Mouse (Mus musculus): ENCODE data around the gene Spock1.
"Not testable (repeated sequence)": the region's sequence is repeated elsewhere in the genome, so short reads cannot be mapped to it uniquely, and the experiment has no call there.

Spock1 gene

DNA sequence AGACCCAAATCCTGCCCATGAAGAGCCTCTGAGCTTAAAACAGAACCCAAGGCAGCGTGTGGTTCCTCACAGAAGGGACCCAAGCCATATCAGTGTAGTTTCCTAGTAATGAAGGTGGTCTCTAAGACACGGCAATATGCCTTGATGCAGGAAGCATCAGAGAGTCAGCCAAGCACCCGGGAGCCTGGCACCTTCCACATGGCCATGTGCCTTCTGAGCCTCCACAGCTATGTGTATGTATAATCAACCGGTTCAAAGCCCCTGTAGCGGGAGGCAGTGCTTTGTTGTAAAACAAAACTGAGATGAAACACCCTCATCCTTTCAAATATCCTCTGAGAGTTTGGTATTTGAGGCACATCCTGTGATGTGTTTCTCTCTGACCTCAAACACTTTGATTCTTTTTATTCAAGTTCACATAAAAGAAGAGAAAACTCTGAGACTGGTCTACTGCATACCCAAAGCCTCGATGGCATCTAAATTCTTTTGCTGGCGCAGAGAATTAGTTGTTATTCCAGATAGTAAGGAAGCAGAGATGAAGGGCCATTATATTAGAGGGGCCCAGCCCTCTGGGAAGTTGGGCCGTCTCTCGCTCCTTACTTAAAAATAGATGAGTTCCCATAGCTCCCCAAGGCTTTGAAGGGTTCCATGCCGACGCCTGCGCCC, 325.7 kb downstream of the Spock1 start:
- DNase-seq: no peak

DNA sequence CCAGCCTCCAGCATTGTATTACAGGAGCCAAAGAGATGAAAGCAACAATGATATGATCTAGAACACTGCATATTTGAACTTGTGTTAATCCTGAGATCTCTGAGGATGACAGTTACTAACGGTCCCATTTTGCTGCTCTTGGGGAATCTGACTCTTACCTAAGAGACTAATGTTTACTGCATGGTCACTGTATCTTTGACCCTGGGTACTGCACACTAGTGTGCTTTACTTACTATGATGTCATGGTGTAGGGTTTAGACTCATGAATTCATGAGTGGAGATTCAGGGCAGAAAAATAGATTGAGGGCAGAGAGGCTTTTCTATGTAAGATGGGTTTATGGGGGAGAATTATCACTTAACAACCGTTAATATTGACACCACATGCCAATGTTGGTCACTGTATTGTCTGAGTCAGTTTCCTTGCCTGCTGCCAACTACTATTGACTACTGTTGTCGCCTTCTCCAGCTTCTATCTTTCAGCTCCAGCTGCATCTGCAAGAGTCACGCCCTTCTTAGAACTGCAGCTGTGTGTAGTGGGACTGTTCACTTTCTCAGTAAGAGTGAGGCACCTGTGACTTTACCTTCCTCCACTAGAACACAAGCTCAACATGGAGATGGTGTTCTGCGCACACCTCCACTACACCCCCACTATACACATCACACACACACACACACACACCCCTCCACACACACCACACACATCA, 330.4 kb downstream of the Spock1 start:
- no peak for DNase-seq

DNA sequence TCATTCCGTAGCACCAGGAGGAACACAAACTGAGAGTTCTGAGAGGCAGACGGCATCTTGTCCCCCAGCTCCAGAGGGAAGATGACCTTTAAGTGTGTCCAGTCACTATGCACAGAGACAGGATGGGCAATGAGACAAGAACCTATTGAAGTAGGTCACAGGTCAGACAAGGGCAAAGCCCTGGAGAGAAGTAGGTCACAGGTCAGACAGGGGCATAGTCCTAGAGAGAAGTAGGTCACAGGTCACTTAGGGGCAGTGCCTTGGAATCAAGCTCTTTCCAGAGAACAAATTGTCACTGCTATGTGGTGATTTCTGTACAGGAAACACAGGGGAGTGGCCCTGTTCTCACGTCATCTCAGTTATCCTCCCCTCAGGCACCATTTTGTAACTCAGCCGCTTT, 334.6 kb downstream of the Spock1 start:
- DNase-seq: no peak

DNA sequence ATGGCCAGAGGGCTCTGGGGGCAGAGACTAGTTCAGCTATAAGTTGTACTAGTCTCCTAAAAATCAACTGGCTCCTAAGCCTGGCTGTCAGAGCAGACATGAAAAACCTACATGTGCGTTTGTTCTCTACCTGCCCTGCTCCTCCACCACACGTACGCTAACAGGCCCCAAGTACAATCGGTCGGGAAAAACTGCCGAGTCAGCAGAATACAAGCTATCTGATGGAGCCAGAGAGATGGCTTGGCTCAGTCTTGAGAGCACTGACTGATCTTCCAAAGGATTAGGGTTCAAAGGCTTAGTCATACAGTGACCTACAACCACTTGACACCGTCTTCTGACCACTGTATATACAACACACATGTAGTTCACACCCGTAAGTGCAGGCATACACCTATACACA, 339.7 kb downstream of the Spock1 start:
- no peak for DNase-seq

DNA sequence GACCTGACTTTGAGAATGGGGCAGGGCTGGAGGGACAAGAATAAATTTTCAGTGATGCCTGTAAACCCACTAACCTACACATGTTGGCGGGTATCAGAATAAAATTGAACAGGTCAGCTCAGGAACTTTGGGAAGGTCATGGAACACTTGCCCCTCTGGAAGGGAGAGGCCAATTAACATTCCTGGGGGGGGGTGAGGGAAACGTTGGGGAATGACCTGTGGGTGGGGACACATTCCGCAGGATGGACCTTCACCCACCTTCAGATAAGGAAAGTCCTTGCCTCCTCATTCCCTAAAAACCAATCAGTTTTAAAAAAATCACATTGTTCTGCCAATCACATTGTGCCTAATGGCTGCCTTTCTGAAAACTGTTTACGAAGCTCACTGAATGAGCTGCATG, 352.9 kb downstream of the Spock1 start:
- no peak for DNase-seq

DNA sequence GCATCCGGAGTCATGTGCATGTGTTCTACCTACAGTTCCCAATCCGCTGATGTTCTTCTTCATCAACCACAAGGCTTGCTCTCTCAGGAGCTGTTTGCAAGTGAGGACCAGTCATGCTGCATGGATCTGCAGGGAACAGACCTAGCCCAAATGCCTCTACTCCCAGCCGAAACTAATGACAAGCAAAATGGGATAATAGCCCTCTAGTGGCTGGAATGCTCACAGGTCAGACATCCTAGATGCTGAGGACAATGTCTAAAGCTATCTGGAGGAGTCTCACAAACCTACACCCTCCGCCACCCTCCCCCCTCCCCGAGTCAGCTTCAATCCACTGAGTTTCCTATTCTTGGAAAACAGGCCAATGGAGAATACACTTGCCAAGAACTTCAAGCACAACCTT, 358.4 kb downstream of the Spock1 start:
- peak; percentile 2 for DNase-seq

DNA sequence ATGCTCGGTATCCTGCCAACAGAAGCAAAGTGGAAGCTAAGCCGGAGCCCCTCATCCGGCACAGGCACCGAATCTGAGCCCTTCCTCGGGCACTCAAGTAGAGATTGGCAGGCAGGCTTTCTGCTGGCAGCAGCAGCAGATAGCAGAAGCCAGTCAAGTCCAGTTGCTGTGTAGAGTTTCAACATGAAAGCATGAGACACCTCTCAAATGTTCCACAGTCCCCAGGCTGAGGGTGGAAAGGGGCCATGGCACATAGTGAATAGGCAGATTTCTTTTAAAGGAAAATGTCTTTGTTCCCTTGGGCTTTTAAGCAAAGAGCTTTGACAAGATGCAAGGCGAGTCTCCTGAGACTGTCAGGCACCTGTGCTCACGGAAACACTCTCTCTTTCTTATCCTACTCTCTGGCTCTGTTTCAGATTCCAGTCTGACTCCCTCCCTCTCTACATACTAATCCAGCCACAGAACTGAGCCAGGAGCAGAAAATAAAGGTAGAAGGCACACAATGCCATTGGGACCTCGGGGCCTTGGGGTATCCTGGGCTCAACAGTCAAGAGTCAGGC, 371.1 kb downstream of the Spock1 start:
- no peak for DNase-seq

DNA sequence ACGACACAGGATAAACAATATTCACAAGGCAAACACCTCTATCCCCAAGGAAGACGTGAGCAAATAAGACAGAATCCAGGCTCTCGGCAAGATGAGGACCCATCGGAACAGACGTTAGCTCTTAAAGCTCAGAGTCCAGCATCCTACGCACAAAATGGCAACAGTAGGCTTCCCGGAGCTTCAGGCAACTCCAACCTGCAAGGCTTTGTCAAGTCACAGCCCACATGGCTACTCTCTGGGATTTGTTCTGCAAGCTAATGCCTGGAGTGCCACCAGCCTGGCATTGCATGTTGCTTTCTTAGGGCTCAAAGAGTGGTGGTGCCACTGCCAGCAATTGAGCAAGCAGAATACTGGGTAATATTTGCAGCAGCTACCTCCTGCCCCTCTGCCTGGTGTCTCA, 373.8 kb downstream of the Spock1 start:
- DNase-seq: no peak

DNA sequence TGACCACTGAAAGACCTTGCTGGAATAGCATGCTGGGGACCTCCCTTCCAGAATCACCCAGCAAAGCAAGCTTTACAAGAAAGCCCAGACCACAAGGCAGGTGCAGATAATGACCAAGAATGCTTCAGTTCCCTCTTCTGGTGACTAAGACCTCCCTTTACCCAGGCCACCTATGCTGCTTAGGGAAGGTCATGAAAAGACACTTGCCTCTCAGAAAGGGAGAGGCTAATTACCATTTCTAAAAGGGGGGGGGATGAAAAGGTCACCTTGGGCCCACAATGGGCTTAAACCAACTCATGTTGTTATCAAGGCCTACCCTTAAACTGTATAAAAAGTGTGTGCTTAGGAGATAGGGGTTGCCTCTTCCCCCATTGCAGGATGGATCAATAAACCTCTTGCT, 382.2 kb downstream of the Spock1 start:
- DNase-seq: no peak

DNA sequence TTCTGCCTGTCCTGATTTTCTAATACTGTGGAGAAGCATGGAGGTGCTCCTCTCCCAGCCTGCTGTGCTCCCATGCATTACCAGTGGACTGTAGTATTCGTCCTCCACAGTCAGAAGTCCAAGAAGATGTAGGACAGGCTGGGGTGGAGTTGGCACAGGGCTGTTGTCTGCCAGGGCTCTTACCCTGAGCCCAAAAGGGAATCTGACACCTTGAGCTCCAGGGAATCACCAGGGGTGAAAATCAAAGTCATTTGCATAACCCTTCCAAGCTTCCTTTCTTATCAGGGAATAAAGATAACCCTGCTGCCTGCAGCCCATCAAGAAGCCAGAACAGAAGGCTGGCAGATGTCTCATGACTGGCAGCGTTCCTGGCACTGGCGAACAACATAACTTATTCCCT, 383.6 kb downstream of the Spock1 start:
- no peak for DNase-seq

DNA sequence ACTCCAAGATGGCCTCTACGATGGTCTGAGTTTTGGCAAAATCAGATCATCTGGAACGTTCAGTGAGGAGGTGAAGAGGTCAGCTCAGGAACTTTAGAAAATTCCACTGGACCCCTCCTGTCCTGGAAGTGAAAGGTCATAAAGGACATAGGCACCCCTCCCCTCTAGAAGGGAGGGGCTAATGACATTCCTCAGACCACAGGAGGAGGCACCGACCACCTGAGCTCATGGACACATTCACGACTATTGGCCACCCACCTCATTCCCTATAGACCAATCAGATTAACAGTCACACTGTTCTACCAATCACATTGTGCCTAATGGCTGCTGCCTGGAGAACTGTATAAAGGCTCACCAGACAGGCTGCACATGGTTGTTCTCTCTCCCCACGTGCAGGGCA, 384.8 kb downstream of the Spock1 start:
- no peak for DNase-seq

DNA sequence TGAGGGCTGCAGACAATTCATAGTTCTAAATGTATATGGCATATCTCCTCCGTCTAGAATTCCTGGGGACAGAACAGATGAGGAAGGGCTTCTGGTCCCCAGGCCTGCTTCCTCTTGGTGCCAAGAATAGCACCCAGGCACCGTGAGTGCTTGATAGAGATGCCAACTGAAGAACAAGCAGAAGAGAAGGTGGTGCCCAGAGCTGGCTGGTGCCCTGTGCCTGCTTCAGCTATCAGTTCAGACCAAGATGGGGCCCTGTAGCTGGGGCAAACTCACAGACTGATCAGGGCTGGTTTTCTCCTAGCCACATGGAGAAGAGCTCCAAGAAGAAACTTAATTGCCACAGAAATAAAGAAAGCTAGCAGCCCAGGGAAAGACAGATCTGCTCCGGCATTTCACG, 385.8 kb downstream of the Spock1 start:
- DNase-seq: no peak

DNA sequence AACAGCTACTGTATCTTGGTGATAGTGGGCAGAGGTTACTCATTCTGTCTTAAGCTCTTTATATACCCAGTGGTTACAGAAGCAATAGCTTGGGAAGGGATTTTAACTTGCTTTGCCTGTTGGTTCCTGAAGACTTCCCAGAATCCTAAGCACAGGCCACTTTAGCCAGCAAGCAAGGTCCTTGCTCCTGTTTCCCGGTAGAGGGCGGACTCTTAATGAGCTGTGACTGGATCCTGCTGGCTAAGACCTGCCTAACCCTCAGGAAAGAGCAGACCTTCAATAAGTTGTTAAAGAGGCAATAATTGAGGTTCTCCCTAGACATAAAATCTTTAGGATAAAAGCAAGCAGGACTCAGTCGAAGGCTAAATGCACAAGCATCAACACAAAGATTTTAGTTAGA, 387.0 kb downstream of the Spock1 start:
- peak; percentile 4 for DNase-seq

DNA sequence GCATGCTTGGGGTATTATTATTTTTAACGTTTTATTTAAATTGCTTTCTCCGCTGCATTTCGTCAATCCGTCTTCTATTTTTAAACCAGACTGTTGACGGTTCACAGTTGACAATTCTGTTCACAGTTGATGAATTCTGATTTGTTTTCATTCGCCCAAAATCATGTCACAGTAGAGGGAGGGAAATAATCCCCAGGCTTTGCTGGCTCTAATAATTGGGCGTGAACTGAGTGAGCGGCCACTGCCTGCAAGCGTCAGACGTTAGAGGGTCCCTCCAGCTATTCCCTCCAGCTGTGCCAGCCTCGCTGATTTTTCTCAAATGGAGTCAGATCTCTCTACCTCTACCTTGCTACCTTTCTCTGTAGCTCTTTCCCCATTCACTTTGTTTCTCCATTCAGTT, 388.3 kb downstream of the Spock1 start:
- DNase-seq: no peak

DNA sequence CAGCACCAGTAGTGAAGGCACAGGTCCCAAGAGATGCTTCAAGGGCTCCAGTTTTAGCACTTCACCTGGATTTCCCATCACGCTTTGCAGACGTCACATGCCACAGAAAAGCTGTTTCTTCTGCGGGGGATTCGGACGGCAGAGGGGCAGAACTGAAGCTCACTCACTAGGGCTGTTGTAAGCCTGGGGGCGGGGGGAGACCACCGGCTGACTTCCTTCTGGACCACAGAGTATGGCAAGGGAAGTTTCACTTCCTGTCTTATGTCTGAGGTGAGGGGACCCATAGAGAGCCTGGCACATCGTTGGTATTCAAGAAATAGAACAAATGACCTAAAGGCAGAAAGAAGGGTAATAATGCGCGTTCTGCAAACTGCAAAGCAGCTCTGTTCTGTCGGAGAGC, 392.4 kb downstream of the Spock1 start:
- no peak for DNase-seq

DNA sequence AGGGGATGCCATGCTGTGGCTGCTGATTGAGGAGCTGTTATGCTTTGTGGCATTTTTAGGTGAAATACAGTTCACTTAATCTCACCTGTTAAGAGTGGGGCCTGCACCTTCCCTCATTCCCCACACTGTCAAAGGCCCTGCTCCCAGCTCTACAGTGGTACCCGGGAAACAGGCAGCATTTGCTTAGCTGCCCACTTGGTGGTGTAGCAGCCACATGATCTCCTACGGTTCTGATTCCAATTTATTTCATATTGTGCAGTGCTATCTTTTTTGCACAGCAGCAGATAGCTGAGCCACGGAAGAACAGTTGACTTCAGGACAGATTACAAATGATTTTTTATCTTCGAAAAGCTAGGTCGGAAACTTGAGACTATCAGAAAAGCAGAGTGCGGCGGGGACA, 406.6 kb downstream of the Spock1 start:
- no peak for DNase-seq

DNA sequence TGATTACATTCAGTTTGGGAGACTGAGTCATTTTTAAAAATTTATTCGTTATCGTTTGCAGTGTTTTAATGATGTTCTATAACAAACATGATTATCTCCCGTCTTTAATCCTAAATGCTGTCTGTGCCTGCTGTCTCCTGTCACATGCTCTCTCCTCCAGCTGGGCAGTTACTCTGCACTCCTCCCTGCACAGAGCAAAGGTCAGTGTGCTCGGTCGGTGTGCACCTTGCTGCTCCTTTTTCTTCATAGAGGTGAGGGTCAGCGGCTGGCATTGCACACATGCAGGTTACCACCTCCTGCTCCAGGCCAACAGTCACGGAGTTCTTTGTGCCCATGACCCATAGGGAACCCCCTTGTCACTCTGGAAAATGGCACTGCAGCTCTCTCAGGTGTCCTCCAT, 411.4 kb downstream of the Spock1 start:
- no peak for DNase-seq

DNA sequence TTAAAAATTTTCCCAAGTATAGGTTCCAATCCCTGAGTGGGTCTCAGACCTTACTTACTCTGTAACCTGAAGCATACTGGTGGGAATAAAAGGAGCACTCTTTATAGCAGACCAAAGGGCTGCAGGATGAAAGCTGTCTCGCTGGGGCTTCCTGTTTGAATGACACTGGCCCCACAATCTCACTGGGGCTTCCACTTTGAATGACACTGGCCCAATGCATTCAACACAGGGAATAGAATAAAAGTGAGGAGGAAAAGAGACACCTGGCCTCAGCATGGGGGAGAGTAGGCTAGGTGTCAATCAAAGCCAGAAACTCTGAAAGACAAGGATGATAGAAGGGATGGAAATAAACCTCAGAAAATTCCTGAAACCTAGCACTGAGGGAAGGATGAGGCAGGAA, 413.3 kb downstream of the Spock1 start:
- no peak for DNase-seq

DNA sequence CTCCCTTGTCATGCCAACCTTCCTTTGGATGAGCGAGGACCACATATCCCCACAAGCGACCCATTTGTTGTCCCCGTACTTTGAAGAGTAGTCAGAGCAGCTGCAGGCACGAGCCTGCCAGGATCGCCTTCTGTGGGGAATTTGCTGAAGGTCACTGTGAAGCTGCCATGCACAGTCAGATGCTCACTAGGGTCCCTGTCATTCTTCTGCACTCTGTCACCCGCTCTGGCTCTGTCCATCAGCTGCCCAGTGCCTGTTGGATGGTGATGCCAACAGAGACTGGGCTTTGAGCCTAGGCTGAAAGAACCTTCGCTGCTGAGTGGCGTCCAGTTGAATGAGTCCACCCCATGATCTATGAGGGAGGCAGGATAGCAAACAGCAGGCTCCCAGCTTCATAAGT, 419.2 kb downstream of the Spock1 start:
- no peak for DNase-seq

DNA sequence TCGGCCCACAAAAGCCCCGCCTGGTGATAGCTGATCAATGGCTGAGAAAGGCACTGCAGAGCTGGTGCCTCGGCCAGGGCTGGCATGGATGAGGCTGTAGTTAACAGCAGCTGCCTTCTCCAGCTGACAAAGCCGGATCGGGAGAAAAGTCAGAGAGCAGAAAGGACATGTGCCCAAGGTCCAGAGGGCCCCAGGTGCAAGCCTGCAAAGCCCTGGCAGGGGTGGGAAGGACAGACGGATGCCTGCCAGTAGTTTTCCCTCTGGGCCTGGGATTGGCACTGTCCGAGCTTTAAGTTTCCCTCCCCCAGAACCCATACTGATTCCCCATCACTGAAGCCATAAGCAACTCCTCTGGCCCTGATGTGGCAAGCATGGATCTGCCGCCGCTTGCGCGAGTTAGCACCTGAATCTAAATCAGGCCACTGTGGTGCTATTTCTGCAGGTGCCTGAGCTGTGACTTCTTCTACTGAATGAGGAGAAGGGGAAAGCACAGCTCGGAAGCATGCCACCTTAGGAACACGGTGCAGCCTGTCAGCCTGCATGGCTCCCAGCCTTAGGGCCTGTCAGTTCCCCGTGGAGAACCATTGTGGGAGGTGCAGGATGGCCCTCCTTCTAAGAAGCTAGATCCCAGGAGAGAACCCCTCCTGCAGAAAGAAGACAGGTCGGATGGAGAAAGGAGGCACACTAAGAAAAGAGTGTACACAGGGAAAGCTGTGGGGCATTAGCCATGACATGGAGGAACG, 423.5 kb downstream of the Spock1 start:
- DNase-seq: no peak

DNA sequence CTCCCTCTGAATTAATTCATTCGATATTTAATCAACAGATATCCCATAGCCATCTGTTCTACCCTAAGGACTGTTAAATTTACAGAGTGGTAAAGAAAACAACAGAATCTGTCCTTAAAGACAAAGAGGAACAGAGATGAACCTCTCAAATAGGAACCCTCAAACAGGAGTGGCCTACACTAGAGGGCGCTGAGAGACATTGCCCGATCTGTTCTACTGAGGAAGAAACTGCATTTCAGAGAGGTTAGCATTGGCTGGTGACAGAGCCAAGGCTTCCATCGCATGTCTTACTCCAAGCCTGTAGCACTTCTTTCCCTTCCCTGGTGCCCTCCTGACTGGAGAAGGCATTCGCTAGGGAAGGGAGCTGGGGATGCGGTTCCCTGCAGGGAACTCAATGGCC, 431.4 kb downstream of the Spock1 start:
- DNase-seq: peak; percentile 19

DNA sequence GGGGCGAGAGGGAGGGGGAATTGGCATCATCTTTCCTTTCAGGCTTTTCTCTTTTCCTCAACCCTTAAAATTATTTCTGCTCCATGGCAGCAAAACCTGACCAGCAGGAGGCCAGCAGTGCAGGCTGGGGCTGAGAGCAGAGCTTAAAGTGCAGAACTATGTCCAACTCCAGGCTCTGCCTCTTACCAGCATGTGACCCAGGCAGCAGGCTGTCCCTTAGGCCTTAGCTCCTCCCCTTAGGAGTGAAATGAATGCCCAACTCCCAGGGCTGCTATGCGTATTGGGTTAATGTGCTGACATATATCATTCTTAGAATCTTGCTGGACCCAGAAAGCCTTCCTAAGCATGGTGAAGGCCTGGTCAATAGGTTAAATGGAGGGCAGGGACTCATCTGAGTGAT, 434.1 kb downstream of the Spock1 start:
- DNase-seq: no peak

DNA sequence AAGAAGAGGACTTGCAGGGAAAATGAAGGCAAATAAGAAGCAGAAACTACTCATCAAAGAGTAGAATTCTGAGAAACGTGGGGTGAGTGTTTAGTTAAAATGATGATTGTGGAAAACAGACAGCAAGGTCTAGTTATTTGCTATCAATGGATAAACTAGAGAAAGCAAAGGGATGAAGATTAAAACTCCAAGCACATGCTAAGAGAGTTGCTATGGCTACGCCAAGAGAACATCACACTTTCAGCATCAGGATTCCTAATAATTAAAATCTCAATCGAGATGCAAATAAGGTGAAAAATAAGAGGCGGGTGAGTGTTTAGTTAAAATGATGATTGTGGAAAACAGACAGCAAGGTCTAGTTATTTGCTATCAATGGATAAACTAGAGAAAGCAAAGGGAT, 437.2 kb downstream of the Spock1 start:
- DNase-seq: not testable (repeated sequence)

DNA sequence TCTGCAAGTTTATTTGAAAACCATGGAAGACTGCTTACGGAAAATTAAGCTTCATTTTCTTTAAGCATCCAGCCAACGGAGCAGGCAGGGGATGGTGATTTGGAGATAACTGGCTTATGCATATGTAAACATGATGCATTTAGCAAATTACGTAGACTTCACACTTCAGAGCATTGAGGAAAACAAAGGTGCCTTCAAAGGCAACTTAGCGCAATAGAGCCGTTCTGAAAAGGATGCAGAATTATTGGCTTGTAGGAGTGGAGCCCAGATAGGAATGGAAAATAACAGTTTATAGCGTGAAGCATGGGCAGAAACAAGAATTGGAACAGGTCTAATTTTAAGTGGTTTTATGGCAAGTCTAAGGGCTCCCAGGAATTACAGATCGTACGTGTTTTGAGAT, 448.2 kb downstream of the Spock1 start:
- no peak for DNase-seq

Data from lung, postnatal 14 days (tissue).